Mouse (Mus musculus) liver, adult 2 months (tissue): Measurements from ENCODE around the gene Cptp.

Source experiments
- CTCF ChIP-seq: fragments of 200-500 bp; IDR thresholded peaks from 2 replicates; pipeline ENCODE4 v1.5.1; 2011; ENCODE audit warnings: low read depth, low read length, control low read depth
- POLR2A ChIP-seq: fragments of 200-500 bp; IDR thresholded peaks from 2 replicates; pipeline ENCODE4 v1.6.1; 2011; ENCODE audit warnings: low read length, control low read depth; ENCODE audit not compliant: insufficient read depth; ENCODE audit errors: extremely low read depth

DNA sequence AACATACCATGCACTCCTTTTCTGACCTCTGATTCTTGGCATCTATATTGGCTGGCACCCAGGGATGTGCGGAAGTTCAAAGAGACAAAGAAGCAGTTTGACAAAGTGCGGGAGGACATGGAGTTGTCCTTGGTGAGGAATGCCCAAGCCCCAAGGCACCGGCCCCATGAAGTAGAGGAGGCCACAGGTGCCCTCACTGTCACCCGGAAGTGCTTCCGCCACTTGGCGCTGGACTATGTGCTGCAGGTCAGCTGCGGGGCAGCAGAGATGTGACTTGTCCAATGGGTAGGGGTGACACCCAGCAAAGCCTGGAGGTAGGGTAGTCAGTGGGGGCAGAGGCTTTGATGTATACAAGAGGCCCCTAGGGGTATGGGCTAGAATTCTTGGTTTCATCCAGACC is 30.1 kb upstream of the Cptp start:
- TF ChIP-seq POLR2A (no peak), CTCF (no peak)
